Mouse (Mus musculus): ENCODE measurements around the gene Ctf2.

The Ctf2 gene

GRCm38 (mm10) chr7:127759716-127760115 lies 27.8 kb upstream of the Ctf2 start:
- DNase-seq (ENCODE audit: low spot score) = no peak

- no peak for DNase-seq (ENCODE audit: low spot score)
These were observed 21.8 kb upstream of the Ctf2 start for GRCm38 (mm10) chr7:127753741-127754140.

- no peak for DNase-seq (ENCODE audit: low spot score)
These were observed 21.2 kb upstream of the Ctf2 start for GRCm38 (mm10) chr7:127753158-127753557.

- DNase-seq (ENCODE audit: low spot score) = no peak
These were observed 20.1 kb upstream of the Ctf2 start for GRCm38 (mm10) chr7:127752069-127752468.

GRCm38 (mm10) chr7:127751619-127752018 lies 19.7 kb upstream of the Ctf2 start:
- no peak for DNase-seq (ENCODE audit: low spot score)

- no peak for DNase-seq (ENCODE audit: low spot score)
These were observed 18.5 kb upstream of the Ctf2 start for GRCm38 (mm10) chr7:127750131-127751127.

GRCm38 (mm10) chr7:127748235-127748560 lies 16.2 kb upstream of the Ctf2 start:
- no peak for DNase-seq (ENCODE audit: low spot score)

GRCm38 (mm10) chr7:127747559-127748234 lies 15.7 kb upstream of the Ctf2 start:
- DNase-seq (ENCODE audit: low spot score) = no peak

- DNase-seq (ENCODE audit: low spot score) = no peak
These were observed 14.8 kb upstream of the Ctf2 start for GRCm38 (mm10) chr7:127746494-127747491.

GRCm38 (mm10) chr7:127745652-127746493 lies 13.9 kb upstream of the Ctf2 start:
- peak; percentile 99 for DNase-seq (ENCODE audit: low spot score)

GRCm38 (mm10) chr7:127745251-127745651 lies 13.3 kb upstream of the Ctf2 start:
- peak; percentile 96 for DNase-seq (ENCODE audit: low spot score)

- peak; percentile 71 for DNase-seq (ENCODE audit: low spot score)
These were observed 12.5 kb upstream of the Ctf2 start, which contains the start of gene Fbxl19 for GRCm38 (mm10) chr7:127744366-127745045. Gene Fbxl19, plus strand, starts transcription at chr7:127744543.

- no peak for DNase-seq (ENCODE audit: low spot score)
These were observed 1.8 kb downstream of the Ctf2 start for GRCm38 (mm10) chr7:127730170-127730569.

- no peak for DNase-seq (ENCODE audit: low spot score)
These were observed 4.1 kb downstream of the Ctf2 start for GRCm38 (mm10) chr7:127727898-127728297.

GRCm38 (mm10) chr7:127725924-127726323 lies 6.0 kb downstream of the Ctf2 start:
- DNase-seq (ENCODE audit: low spot score) = no peak

GRCm38 (mm10) chr7:127725490-127725889 lies 6.5 kb downstream of the Ctf2 start:
- DNase-seq (ENCODE audit: low spot score) = no peak

- DNase-seq (ENCODE audit: low spot score) = no peak
These were observed 12.7 kb downstream of the Ctf2 start for GRCm38 (mm10) chr7:127719258-127719657.

GRCm38 (mm10) chr7:127718339-127718738 lies 13.6 kb downstream of the Ctf2 start:
- no peak for DNase-seq (ENCODE audit: low spot score)

- DNase-seq (ENCODE audit: low spot score) = peak; percentile 49
These were observed 15.0 kb downstream of the Ctf2 start for GRCm38 (mm10) chr7:127716992-127717391.

GRCm38 (mm10) chr7:127714816-127715215 lies 17.1 kb downstream of the Ctf2 start:
- DNase-seq (ENCODE audit: low spot score) = no peak

All from left cerebral cortex, adult 11 months (tissue).